Mouse (Mus musculus) heart, postnatal 0 days (tissue): ENCODE results near the gene Atpif1.

ENCODE experiments used
- CTCF ChIP-seq: IDR thresholded peaks from 2 replicates; pipeline ENCODE4 v1.5.1; 2016; ENCODE audit warnings: antibody characterized with exemption, control low read depth, low read depth
- EP300 ChIP-seq: IDR thresholded peaks from 2 replicates; pipeline ENCODE4 v1.6.1; 2016; ENCODE audit warnings: antibody characterized with exemption, low read depth

- TF ChIP-seq EP300: no peak
- no peak for TF ChIP-seq CTCF
These were observed 15.4 kb downstream of the Atpif1 start for GRCm38 (mm10) chr4:132518066-132518465.
